Mouse (Mus musculus): ENCODE data around the gene Lrp10. TPM values are rescaled to one million over a fixed set of nuclear protein-coding genes. Genes with fewer than 3 reads are reported as not detected.

Gene Lrp10
- polyA plus RNA-seq, 2 experiments, result 40.9 to 45.7 TPM

DNA sequence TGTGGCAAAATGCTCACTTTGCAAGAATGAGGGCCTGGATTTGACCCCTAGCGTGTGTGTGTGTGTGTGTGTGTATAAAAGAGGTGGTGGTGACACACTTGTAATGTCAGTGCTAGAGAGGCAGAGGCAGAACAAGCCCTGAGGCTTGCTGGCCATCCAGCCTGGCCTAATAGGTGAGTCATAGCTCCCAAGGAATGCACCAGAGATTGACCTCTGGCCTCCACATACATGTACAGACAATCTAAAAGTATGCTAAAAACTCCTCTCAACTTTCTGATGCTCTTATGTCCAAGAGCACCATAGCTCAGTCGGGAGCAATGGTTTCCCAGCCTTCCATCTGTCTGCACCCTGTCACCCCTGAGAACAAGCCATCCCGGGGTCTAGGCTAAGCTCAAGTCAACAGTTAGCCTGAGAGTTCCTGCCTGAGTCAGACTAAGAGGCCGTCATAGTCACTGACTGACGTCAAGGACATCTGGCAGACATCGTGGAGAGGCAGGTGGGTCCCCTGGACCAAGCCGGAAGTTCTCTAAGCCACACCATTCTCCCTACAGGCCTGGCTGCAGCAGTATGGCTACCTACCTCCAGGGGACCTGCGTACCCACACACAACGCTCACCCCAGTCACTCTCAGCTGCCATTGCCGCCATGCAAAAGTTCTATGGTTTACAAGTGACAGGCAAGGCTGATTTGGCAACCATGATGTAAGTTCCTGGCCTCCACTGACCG is 28.6 kb upstream of the Lrp10 start:
- Histone ChIP-seq H3K9ac (ENCODE audit: low read depth, low read length, severe bottlenecking) (no peak overlapping the region), H3K27ac (replicated peaks; ENCODE audit: low read depth, low read length) (no peak overlapping the region), H3K4me3 (replicated peaks; ENCODE audit: low read length) (no peak overlapping the region), H3K36me3 (ENCODE audit: control insufficient read depth, insufficient read depth, low read length) (peaks cover 62% of the 10 kb centered on the region), H3K4me1 (ENCODE audit: control insufficient read depth, insufficient read depth, low read length) (peaks cover 21% of the 10 kb centered on the region), H3K4me2 (replicated peaks; ENCODE audit: low read depth, low read length, severe bottlenecking) (no peak overlapping the region), H3K9me3 (ENCODE audit: control insufficient read depth, low read length) (no peaks in the 10 kb centered on the region), H3K27me3 (ENCODE audit: control insufficient read depth, insufficient read depth, low read length) (no peaks in the 10 kb centered on the region)
- 82% methylated on average over 11 of the region's 11 CpGs for WGBS
- TF ChIP-seq POLR2A (IDR thresholded peaks at IDR 0.05; ENCODE audit: borderline replicate concordance, extremely low read depth, insufficient read depth, insufficient read length), result no peak
- ATAC-seq (ENCODE audit: low FRiP score, low read depth), result no peak
- DNase-seq (ENCODE audit: low spot score), result no peak

DNA sequence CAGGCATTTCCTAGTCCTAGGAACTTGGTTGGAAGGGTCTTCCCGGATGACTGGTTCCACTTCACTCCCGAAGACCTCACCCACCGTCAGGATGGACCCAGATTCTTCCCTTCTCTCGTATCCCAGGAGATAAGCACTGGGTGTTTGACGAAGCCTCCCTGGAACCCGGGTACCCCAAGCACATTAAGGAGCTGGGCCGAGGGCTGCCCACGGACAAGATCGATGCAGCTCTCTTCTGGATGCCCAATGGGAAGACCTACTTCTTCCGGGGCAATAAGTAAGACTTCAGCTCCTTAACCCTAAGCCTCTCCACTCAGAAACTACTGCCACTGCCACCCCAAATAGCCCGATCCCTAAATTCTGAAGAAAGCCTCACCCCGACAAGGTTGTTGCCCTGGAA is 24.8 kb upstream of the Lrp10 start:
- Histone ChIP-seq H3K9ac (ENCODE audit: low read depth, low read length, severe bottlenecking) (no peak overlapping the region), H3K27me3 (ENCODE audit: control insufficient read depth, insufficient read depth, low read length) (no peaks in the 10 kb centered on the region), H3K4me2 (replicated peaks; ENCODE audit: low read depth, low read length, severe bottlenecking) (no peak overlapping the region), H3K4me1 (ENCODE audit: control insufficient read depth, insufficient read depth, low read length) (peaks cover 30% of the 10 kb centered on the region), H3K9me3 (ENCODE audit: control insufficient read depth, low read length) (no peaks in the 10 kb centered on the region), H3K27ac (replicated peaks; ENCODE audit: low read depth, low read length) (no peak overlapping the region), H3K36me3 (ENCODE audit: control insufficient read depth, insufficient read depth, low read length) (peaks cover 75% of the 10 kb centered on the region), H3K4me3 (replicated peaks; ENCODE audit: low read length) (no peak overlapping the region)
- no peak for TF ChIP-seq POLR2A (IDR thresholded peaks at IDR 0.05; ENCODE audit: borderline replicate concordance, extremely low read depth, insufficient read depth, insufficient read length)
- WGBS, result 92% methylated on average over 12 of the region's 12 CpGs
- no peak for ATAC-seq (ENCODE audit: low FRiP score, low read depth)
- no peak for DNase-seq (ENCODE audit: low spot score)

DNA sequence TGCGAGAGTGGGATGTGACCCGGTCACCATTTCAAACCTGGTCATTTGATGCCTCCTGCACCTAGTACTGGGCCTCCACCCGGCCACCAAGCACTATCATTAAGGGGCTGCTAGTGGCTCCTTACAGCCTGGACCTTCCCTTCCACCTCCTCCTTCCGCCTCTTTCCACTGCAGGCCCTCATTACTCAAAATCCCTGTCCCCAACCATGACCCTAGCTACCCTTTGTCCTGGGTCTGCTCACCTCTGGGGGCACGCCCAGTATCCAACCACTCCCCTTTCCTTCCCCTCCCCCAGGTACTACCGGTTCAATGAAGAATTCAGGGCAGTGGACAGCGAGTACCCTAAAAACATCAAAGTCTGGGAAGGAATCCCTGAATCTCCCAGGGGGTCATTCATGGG is 24.3 kb upstream of the Lrp10 start:
- H3K27ac ChIP-seq (replicated peaks; ENCODE audit: low read depth, low read length), result no peak overlapping the region
- H3K9me3 ChIP-seq (ENCODE audit: control insufficient read depth, low read length), result no peaks in the 10 kb centered on the region
- peaks cover 30% of the 10 kb centered on the region for H3K4me1 ChIP-seq (ENCODE audit: control insufficient read depth, insufficient read depth, low read length)
- no peak overlapping the region for H3K9ac ChIP-seq (ENCODE audit: low read depth, low read length, severe bottlenecking)
- peaks cover 72% of the 10 kb centered on the region for H3K36me3 ChIP-seq (ENCODE audit: control insufficient read depth, insufficient read depth, low read length)
- no peak overlapping the region for H3K4me2 ChIP-seq (replicated peaks; ENCODE audit: low read depth, low read length, severe bottlenecking)
- H3K4me3 ChIP-seq (replicated peaks; ENCODE audit: low read length), result no peak overlapping the region
- TF ChIP-seq POLR2A (IDR thresholded peaks at IDR 0.05; ENCODE audit: borderline replicate concordance, extremely low read depth, insufficient read depth, insufficient read length), result no peak
- DNase-seq (ENCODE audit: low spot score), result no peak
- WGBS, result 63% methylated on average over 7 of the region's 7 CpGs
- H3K27me3 ChIP-seq (ENCODE audit: control insufficient read depth, insufficient read depth, low read length), result no peaks in the 10 kb centered on the region
- no peak for ATAC-seq (ENCODE audit: low FRiP score, low read depth)

DNA sequence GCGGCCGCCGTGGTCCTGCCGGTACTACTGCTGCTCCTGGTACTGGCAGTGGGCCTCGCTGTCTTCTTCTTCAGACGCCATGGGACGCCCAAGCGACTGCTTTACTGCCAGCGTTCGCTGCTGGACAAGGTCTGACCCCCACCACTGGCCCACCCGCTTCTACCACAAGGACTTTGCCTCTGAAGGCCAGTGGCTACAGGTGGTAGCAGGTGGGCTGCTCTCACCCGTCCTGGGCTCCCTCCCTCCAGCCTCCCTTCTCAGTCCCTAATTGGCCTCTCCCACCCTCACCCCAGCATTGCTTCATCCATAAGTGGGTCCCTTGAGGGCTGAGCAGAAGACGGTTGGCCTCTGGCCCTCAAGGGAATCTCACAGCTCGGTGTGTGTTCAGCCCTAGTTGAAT is 23.4 kb upstream of the Lrp10 start:
- no peak overlapping the region for H3K4me2 ChIP-seq (replicated peaks; ENCODE audit: low read depth, low read length, severe bottlenecking)
- no peak for TF ChIP-seq POLR2A (IDR thresholded peaks at IDR 0.05; ENCODE audit: borderline replicate concordance, extremely low read depth, insufficient read depth, insufficient read length)
- no peak for DNase-seq (ENCODE audit: low spot score)
- peaks cover 25% of the 10 kb centered on the region for H3K4me1 ChIP-seq (ENCODE audit: control insufficient read depth, insufficient read depth, low read length)
- H3K9ac ChIP-seq (ENCODE audit: low read depth, low read length, severe bottlenecking), result no peak overlapping the region
- H3K4me3 ChIP-seq (replicated peaks; ENCODE audit: low read length), result no peak overlapping the region
- WGBS, result 93% methylated on average over 14 of the region's 14 CpGs
- H3K27ac ChIP-seq (replicated peaks; ENCODE audit: low read depth, low read length), result no peak overlapping the region
- ATAC-seq (ENCODE audit: low FRiP score, low read depth), result no peak
- H3K27me3 ChIP-seq (ENCODE audit: control insufficient read depth, insufficient read depth, low read length), result no peaks in the 10 kb centered on the region
- no peaks in the 10 kb centered on the region for H3K9me3 ChIP-seq (ENCODE audit: control insufficient read depth, low read length)
- H3K36me3 ChIP-seq (ENCODE audit: control insufficient read depth, insufficient read depth, low read length), result peaks cover 64% of the 10 kb centered on the region

DNA sequence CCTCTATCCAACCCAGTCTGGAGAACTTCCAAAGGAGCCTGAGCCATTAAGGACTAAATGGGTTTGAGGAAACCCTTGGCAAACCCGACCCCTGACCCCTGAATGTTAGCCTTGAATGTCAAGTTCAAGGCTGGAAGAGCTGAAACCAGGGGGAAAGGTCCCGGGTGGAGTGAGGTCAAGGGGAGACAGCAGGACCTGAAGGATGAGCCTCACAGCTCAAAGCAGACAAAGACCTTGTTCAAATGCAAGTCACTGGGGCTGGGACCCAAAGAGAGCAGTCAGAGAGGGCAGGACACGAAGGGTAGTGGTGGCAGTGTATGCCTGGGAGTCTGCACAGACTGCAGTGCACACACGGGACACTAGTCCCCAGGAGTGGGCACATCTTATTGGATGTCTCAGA is 22.6 kb upstream of the Lrp10 start:
- Histone ChIP-seq H3K27me3 (ENCODE audit: control insufficient read depth, insufficient read depth, low read length) (no peaks in the 10 kb centered on the region), H3K9me3 (ENCODE audit: control insufficient read depth, low read length) (no peaks in the 10 kb centered on the region), H3K36me3 (ENCODE audit: control insufficient read depth, insufficient read depth, low read length) (peaks cover 56% of the 10 kb centered on the region), H3K4me2 (replicated peaks; ENCODE audit: low read depth, low read length, severe bottlenecking) (no peak overlapping the region), H3K4me1 (ENCODE audit: control insufficient read depth, insufficient read depth, low read length) (peaks cover 25% of the 10 kb centered on the region), H3K4me3 (replicated peaks; ENCODE audit: low read length) (no peak overlapping the region), H3K9ac (ENCODE audit: low read depth, low read length, severe bottlenecking) (no peak overlapping the region), H3K27ac (replicated peaks; ENCODE audit: low read depth, low read length) (no peak overlapping the region)
- ATAC-seq (ENCODE audit: low FRiP score, low read depth), result no peak
- WGBS, result 88% methylated on average over 4 of the region's 4 CpGs
- DNase-seq (ENCODE audit: low spot score), result no peak
- no peak for TF ChIP-seq POLR2A (IDR thresholded peaks at IDR 0.05; ENCODE audit: borderline replicate concordance, extremely low read depth, insufficient read depth, insufficient read length)
